Mouse (Mus musculus): ENCODE measurements at regions not wholly inside any gene's neighbourhood (a gene's known extent, or its start where the extent isn't known, plus 50 kb on each side); places are given as distances from the start of the nearest gene placed in this dataset.

DNA sequence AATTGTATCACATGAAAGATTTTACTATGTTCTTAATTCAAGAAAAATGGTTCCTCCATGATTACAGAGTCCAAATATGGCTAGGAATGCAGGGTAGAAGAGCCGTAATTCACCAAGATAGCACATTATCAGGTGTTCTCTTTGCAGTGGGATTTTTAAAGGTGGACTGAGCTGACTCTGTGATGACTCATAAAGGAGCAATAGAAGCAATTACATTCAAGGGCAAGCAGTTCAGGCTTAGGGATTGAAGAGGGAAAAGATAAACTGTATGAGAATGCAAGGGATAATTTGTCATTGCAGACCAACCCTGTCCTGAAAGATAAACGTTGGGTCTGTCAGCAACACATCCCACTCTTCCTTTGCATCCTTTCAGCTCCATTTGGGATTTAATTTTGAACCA lies 339.8 kb downstream of the Pdgfc start:
- H3K9ac ChIP-seq: no peak overlapping the region
- H3K27me3 ChIP-seq (replicated peaks): no peaks in the 10 kb centered on the region
- 17% methylated on average over 2 of the region's 2 CpGs for WGBS
- peaks cover 14% of the 10 kb centered on the region for H3K4me1 ChIP-seq
- H3K36me3 ChIP-seq: no peaks in the 10 kb centered on the region
- no peak for ATAC-seq (ENCODE audit: extremely low read depth, insufficient number of reproducible peaks, low FRiP score, low TSS enrichment)
- no peak overlapping the region for H3K4me2 ChIP-seq
- no peaks in the 10 kb centered on the region for H3K9me3 ChIP-seq
- no peak overlapping the region for H3K4me3 ChIP-seq
- no peak overlapping the region; the same call in 1 of the 2 replicates for H3K27ac ChIP-seq (replicated peaks)

DNA sequence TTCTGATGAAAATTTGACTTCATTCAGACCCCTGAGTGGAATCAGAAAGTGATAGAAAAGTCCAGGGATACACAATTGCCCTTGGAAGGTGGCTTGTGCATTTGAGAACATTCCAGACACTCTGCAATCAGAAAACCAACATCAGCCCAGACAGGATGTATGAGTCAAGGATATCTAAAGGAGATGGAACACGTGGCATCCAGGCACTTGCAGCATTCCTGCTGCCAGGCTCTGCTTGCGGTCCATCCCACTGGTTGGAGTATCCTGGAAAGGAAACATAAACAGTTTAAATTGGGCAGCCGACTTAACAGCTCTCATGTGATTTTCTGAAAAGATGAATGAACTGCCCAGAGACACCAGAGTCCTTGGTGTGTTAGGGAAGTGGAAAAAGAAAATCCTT lies 341.2 kb downstream of the Pdgfc start:
- Histone ChIP-seq H3K27me3 (replicated peaks) (no peaks in the 10 kb centered on the region), H3K4me3 (no peak overlapping the region), H3K4me2 (no peak overlapping the region), H3K27ac (replicated peaks) (peak overlapping the region; percentile 24; the same call in 1 of the 2 replicates), H3K36me3 (no peaks in the 10 kb centered on the region), H3K9ac (no peak overlapping the region), H3K9me3 (no peaks in the 10 kb centered on the region), H3K4me1 (peaks cover 14% of the 10 kb centered on the region)
- ATAC-seq (ENCODE audit: extremely low read depth, insufficient number of reproducible peaks, low FRiP score, low TSS enrichment): no peak
- WGBS: 7% methylated on average over 3 of the region's 3 CpGs

DNA sequence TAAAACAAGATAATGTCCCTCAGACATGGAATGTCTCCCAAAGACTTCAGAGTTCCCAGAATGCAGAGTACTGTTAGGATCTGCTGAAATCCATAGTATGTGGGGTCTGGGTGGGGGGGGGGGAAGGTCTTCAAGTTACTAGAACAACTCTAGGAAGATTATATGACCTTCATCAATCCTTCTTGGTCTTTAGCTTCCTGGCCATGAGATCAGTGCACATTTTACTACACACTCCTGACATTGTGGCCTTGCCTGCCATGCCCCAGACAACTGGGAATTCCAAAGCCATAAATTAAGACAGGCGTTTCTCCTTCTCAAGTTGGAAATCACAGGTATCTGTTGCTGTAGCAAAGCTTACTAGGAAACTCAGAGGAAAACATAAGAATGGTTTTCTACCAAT lies 343.1 kb downstream of the Pdgfc start:
- Histone ChIP-seq H3K27me3 (replicated peaks) (no peaks in the 10 kb centered on the region), H3K4me3 (no peak overlapping the region), H3K36me3 (no peaks in the 10 kb centered on the region), H3K4me2 (no peak overlapping the region), H3K27ac (replicated peaks) (no peak overlapping the region), H3K9ac (no peak overlapping the region), H3K9me3 (no peaks in the 10 kb centered on the region), H3K4me1 (peaks cover 14% of the 10 kb centered on the region)
- no peak for ATAC-seq (ENCODE audit: extremely low read depth, insufficient number of reproducible peaks, low FRiP score, low TSS enrichment)
- WGBS: 65% methylated on average over 1 of the region's 1 CpGs

DNA sequence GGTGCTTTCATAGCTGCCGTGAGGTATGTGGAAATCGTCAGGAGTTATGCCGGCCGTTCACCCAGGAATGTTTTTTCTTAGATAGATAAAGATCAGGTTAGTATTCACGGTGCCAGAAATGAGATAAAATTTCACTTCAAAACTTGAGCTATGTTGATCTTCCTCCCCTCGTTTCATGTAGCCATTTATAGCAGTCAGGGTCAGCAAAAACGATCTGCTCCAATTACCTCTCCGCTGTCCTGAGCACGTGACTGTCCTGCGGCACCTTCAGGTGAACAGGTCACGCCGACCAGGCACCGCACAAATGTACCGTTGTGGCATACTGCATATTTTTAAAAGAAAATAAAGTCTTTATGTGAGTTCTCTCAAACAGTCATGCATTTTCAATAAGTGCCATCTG lies 350.7 kb downstream of the Pdgfc start:
- Histone ChIP-seq H3K9ac (no peak overlapping the region), H3K27ac (replicated peaks) (no peak overlapping the region), H3K4me2 (no peak overlapping the region), H3K4me3 (no peak overlapping the region), H3K36me3 (no peaks in the 10 kb centered on the region), H3K4me1 (no peaks in the 10 kb centered on the region), H3K9me3 (no peaks in the 10 kb centered on the region), H3K27me3 (replicated peaks) (no peaks in the 10 kb centered on the region)
- WGBS: 59% methylated on average over 14 of the region's 14 CpGs
- ATAC-seq (ENCODE audit: extremely low read depth, insufficient number of reproducible peaks, low FRiP score, low TSS enrichment): no peak

DNA sequence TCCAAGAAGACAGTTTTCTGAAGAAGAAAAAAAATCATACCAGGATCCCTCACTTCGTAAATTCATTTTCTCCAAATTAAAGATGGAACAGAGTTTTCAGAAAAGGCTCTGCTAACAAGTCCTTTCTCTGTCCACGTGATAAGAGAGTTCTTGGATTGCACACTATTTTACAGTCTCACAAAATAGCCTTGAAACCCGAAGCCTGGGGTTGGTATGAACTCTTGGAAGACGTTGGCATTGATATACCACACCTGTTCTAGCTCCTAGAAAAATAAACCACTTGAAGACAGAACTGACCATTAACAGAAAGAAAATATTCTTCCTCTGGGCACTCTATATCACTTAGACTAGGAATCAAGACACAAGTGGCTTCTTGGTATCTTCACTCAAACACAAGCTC lies 351.4 kb downstream of the Pdgfc start:
- Histone ChIP-seq H3K27me3 (replicated peaks) (no peaks in the 10 kb centered on the region), H3K9ac (no peak overlapping the region), H3K36me3 (no peaks in the 10 kb centered on the region), H3K4me2 (no peak overlapping the region), H3K4me1 (no peaks in the 10 kb centered on the region), H3K27ac (replicated peaks) (no peak overlapping the region), H3K4me3 (no peak overlapping the region), H3K9me3 (no peaks in the 10 kb centered on the region)
- WGBS: 60% methylated on average over 4 of the region's 4 CpGs
- no peak for ATAC-seq (ENCODE audit: extremely low read depth, insufficient number of reproducible peaks, low FRiP score, low TSS enrichment)

DNA sequence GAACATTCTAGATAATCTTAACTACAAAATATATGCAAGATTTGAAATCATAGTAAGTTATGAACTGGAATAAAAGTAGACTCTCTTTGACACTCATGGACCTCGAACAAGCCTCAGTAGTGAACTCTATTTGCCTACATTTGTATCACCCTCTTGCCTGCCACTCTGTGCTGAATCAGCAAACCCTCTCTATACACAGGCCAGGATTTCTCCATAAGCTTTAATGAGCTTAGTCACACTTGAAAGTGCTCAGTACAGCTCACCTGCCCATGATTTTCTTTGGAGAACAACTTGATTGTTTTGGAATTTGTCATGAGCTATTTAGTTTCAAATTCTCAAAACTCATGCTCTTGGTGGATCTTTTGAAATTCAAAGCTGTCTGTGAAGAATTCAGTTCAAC lies 361.0 kb downstream of the Pdgfc start:
- no peak overlapping the region for H3K4me3 ChIP-seq
- no peaks in the 10 kb centered on the region for H3K27me3 ChIP-seq (replicated peaks)
- no peaks in the 10 kb centered on the region for H3K36me3 ChIP-seq
- ATAC-seq (ENCODE audit: extremely low read depth, insufficient number of reproducible peaks, low FRiP score, low TSS enrichment): no peak
- H3K9me3 ChIP-seq: no peaks in the 10 kb centered on the region
- H3K9ac ChIP-seq: no peak overlapping the region
- no peak overlapping the region for H3K4me2 ChIP-seq
- H3K4me1 ChIP-seq: no peaks in the 10 kb centered on the region
- WGBS: 68% methylated on average over 1 of the region's 1 CpGs
- H3K27ac ChIP-seq (replicated peaks): no peak overlapping the region

DNA sequence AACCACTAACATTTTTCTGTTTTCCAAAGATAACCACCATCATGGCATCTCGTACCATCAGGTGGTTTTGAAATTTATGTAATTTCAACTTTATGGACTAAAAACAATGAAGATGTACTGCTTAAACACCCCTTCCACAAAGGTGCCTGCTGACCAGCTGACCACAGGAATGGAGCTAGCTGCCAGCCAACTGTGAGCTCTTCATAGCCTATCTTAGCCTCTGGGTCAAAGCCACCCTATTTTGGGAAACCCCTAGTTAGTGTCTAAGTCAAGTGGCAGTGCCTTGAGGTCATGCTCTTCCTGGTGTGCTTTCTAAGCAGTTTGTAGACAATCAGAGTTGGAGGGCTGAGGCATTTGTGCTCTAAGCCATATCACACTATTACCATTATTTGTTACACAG lies 364.8 kb downstream of the Pdgfc start:
- ATAC-seq (ENCODE audit: extremely low read depth, insufficient number of reproducible peaks, low FRiP score, low TSS enrichment): no peak
- no peak overlapping the region for H3K4me3 ChIP-seq
- WGBS: 73% methylated on average over 1 of the region's 1 CpGs

DNA sequence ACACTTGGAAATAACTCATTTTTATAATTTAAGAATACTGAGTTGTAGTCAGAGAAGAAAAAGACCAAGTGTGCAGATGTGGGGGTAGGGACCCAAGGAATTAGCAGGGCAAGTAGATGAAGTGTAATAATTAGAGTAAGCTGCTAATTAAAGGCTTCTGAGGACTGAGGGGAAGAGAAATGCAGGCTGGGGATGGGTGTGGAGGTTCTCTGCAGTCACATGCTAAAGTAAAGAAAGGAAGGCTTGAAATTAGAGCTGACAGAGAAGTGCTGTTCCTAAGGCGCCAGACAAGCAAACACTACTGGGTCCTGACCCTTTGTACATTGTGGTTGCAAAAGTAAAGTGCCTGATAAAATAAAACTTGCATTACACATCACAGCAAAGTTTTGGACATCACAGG lies 372.7 kb downstream of the Pdgfc start:
- Histone ChIP-seq H3K36me3 (no peaks in the 10 kb centered on the region), H3K27ac (replicated peaks) (no peak overlapping the region), H3K9me3 (no peaks in the 10 kb centered on the region), H3K4me2 (no peak overlapping the region), H3K9ac (no peak overlapping the region), H3K4me3 (no peak overlapping the region), H3K4me1 (no peaks in the 10 kb centered on the region), H3K27me3 (replicated peaks) (no peaks in the 10 kb centered on the region)
- 31% methylated on average over 1 of the region's 1 CpGs for WGBS
- ATAC-seq (ENCODE audit: extremely low read depth, insufficient number of reproducible peaks, low FRiP score, low TSS enrichment): no peak

More for the DNA sequence above, 364.8 kb downstream of the Pdgfc start:
- no peak overlapping the region for H3K9ac ChIP-seq
- no peaks in the 10 kb centered on the region for H3K9me3 ChIP-seq
- H3K27ac ChIP-seq (replicated peaks): no peak overlapping the region
- no peaks in the 10 kb centered on the region for H3K4me1 ChIP-seq
- H3K4me2 ChIP-seq: no peak overlapping the region
- no peaks in the 10 kb centered on the region for H3K27me3 ChIP-seq (replicated peaks)
- H3K36me3 ChIP-seq: no peaks in the 10 kb centered on the region

DNA sequence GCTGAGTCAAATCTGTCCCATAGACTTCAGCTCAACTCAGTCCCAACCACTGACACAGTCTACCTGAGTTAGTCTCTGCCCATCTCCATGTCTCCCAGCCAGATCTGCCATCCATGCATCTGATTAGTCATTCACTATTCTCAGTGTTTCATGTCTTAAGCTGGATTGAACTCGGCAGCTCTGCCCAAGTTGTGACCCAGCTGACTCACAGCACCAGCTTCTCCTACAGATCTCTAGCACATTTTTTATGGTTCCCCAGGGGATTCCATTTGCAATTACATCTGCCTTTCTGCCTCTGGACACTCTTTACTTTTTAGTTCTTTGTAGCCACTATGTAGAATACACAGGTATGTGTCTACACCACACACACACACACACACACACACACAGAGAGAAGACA lies 385.7 kb downstream of the Pdgfc start:
- Histone ChIP-seq H3K36me3 (no peaks in the 10 kb centered on the region), H3K4me3 (no peak overlapping the region), H3K4me2 (no peak overlapping the region), H3K4me1 (peaks cover 8% of the 10 kb centered on the region), H3K27ac (replicated peaks) (no peak overlapping the region), H3K9ac (no peak overlapping the region), H3K27me3 (replicated peaks) (no peaks in the 10 kb centered on the region), H3K9me3 (no peaks in the 10 kb centered on the region)
- 55% methylated on average over 1 of the region's 1 CpGs for WGBS
- no peak for ATAC-seq (ENCODE audit: extremely low read depth, insufficient number of reproducible peaks, low FRiP score, low TSS enrichment)

DNA sequence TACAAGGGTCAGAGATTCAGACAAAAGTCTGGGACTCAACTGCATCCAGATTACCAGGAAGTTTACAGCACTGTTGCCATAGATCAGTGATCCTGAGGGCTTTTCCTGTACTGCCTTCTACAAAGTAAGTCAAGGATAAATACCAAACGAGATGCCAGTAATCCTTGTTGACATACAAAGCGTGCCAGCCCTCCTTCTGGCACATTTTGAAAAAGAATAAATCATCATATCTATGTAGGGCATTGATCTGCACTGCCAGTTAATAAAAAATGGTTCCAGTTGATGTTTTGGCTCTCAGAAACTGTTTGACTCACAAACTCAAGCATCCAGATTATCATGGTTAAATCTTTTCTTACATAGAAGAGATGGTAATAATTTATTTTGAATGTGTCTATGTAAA lies 390.5 kb downstream of the Pdgfc start:
- H3K9me3 ChIP-seq: no peaks in the 10 kb centered on the region
- ATAC-seq (ENCODE audit: extremely low read depth, insufficient number of reproducible peaks, low FRiP score, low TSS enrichment): no peak
- no peak overlapping the region for H3K4me3 ChIP-seq

More for the DNA sequence above, 390.5 kb downstream of the Pdgfc start:
- Histone ChIP-seq H3K27me3 (replicated peaks) (no peaks in the 10 kb centered on the region), H3K4me2 (no peak overlapping the region), H3K27ac (replicated peaks) (no peak overlapping the region), H3K4me1 (no peaks in the 10 kb centered on the region), H3K36me3 (no peaks in the 10 kb centered on the region), H3K9ac (no peak overlapping the region)
- 51% methylated on average over 2 of the region's 2 CpGs for WGBS

All from heart, embryonic 13.5 days (tissue).